ENCODE assay signal across 9 mouse cellular contexts in genomic region chr6:30805053-30805752, GRCm38 (mm10).
DNase-seq lines count a peak whose midpoint lies in the region; ATAC-seq lines count a peak whose summit lies in the region.
"Had no signal": no experiment of that assay in that cellular context is flagged by ENCODE, and none has a peak within 500 bp of the region (broad histone marks: within the 10 kb centered on the region; RNA-seq: fewer than 3 reads in every experiment).

No protein-coding gene starts in this region.

- no peak overlapping the region for H3K27ac ChIP-seq in lung, embryonic 16.5 days (ENCODE audit: low read length)
- H3K27ac ChIP-seq in hindbrain, embryonic 13.5 days = peak overlapping the region; percentile 4; the same call in 1 of the 2 replicates
- H3K27ac ChIP-seq in neural tube, embryonic 15.5 days (replicated peaks) = no peak overlapping the region
- H3K27ac ChIP-seq in intestine, embryonic 16.5 days (ENCODE audit: low read length) = no peak overlapping the region

- no peak overlapping the region for H3K4me2 ChIP-seq in lung, embryonic 16.5 days (ENCODE audit: low read depth, low read length)
- H3K4me2 ChIP-seq in hindbrain, embryonic 13.5 days = no peak overlapping the region
- H3K4me2 ChIP-seq in neural tube, embryonic 15.5 days = no peak overlapping the region
- no peak overlapping the region for H3K4me2 ChIP-seq in intestine, embryonic 16.5 days (ENCODE audit: low read depth, low read length)

- 0 out of 2 replicates have a peak, but pooled peaks have one; percentile 41 for ATAC-seq in lung, embryonic 16.5 days (ENCODE audit: low read depth)
- ATAC-seq in hindbrain, embryonic 13.5 days (ENCODE audit: low FRiP score) = no peak; the same call in 1 of the 2 replicates
- 0 out of 2 replicates have a peak, but pooled peaks have one; percentile 14 for ATAC-seq in neural tube, embryonic 15.5 days (ENCODE audit: low FRiP score)
- no peak for ATAC-seq in intestine, embryonic 16.5 days

- no peak overlapping the region for H3K9ac ChIP-seq in lung, embryonic 16.5 days (ENCODE audit: low read length)
- no peak overlapping the region for H3K9ac ChIP-seq in hindbrain, embryonic 13.5 days
- H3K9ac ChIP-seq in neural tube, embryonic 15.5 days (replicated peaks) = no peak overlapping the region
- no peak overlapping the region for H3K9ac ChIP-seq in intestine, embryonic 16.5 days (ENCODE audit: low read depth, low read length)

- H3K4me3 ChIP-seq in lung, embryonic 16.5 days (ENCODE audit: low read length) = no peak overlapping the region
- no peak overlapping the region for H3K4me3 ChIP-seq in hindbrain, embryonic 13.5 days
- no peak overlapping the region for H3K4me3 ChIP-seq in neural tube, embryonic 15.5 days (replicated peaks)
- H3K4me3 ChIP-seq in intestine, embryonic 16.5 days (ENCODE audit: low read length) = no peak overlapping the region
- H3K4me3 ChIP-seq: erythroblast, embryonic 14.5 days had no signal

- no peaks in the 10 kb centered on the region for H3K4me1 ChIP-seq in lung, embryonic 16.5 days (replicated peaks; ENCODE audit: control insufficient read depth, insufficient read depth, low read length)
- no peaks in the 10 kb centered on the region for H3K4me1 ChIP-seq in hindbrain, embryonic 13.5 days (replicated peaks)
- no peaks in the 10 kb centered on the region for H3K4me1 ChIP-seq in neural tube, embryonic 15.5 days
- no peaks in the 10 kb centered on the region for H3K4me1 ChIP-seq in intestine, embryonic 16.5 days (ENCODE audit: control insufficient read depth, insufficient read depth, low read length)

- peak; percentile 3 for DNase-seq in gastrocnemius, adult 18-20 months (ENCODE audit: low spot score)
- no peak for DNase-seq in gastrocnemius, postnatal 36 days
- DNase-seq in lung, postnatal 25 days (ENCODE audit: low spot score) = no peak
- no peak for DNase-seq in layer of hippocampus, adult 9-10 months (ENCODE audit: low spot score)

- no peaks in the 10 kb centered on the region for H3K9me3 ChIP-seq in lung, embryonic 16.5 days (ENCODE audit: control insufficient read depth, low read length)
- H3K9me3 ChIP-seq in hindbrain, embryonic 13.5 days = no peaks in the 10 kb centered on the region
- H3K9me3 ChIP-seq in neural tube, embryonic 15.5 days (replicated peaks) = no peaks in the 10 kb centered on the region
- H3K9me3 ChIP-seq in intestine, embryonic 16.5 days (ENCODE audit: control insufficient read depth, low read length) = no peaks in the 10 kb centered on the region

- H3K36me3 ChIP-seq in lung, embryonic 16.5 days (ENCODE audit: control insufficient read depth, insufficient read depth, low read length) = no peaks in the 10 kb centered on the region; the same call in 1 of the 2 replicates
- peaks cover 33% of the 10 kb centered on the region for H3K36me3 ChIP-seq in hindbrain, embryonic 13.5 days
- peaks cover 31% of the 10 kb centered on the region for H3K36me3 ChIP-seq in neural tube, embryonic 15.5 days
- no peaks in the 10 kb centered on the region; the same call in 1 of the 2 replicates for H3K36me3 ChIP-seq in intestine, embryonic 16.5 days (ENCODE audit: control insufficient read depth, insufficient read depth, low read length)

- no peaks in the 10 kb centered on the region for H3K27me3 ChIP-seq in lung, embryonic 16.5 days (ENCODE audit: control insufficient read depth, insufficient read depth, low read depth, low read length)
- H3K27me3 ChIP-seq in hindbrain, embryonic 13.5 days = no peaks in the 10 kb centered on the region
- no peaks in the 10 kb centered on the region for H3K27me3 ChIP-seq in neural tube, embryonic 15.5 days (replicated peaks)
- H3K27me3 ChIP-seq in intestine, embryonic 16.5 days (replicated peaks; ENCODE audit: control insufficient read depth, insufficient read depth, low read length) = no peaks in the 10 kb centered on the region

- 89% methylated on average over 5 of the region's 5 CpGs for WGBS in lung, embryonic 16.5 days
- 94% methylated on average over 5 of the region's 5 CpGs for WGBS in hindbrain, embryonic 13.5 days
- WGBS in neural tube, embryonic 15.5 days = 93% methylated on average over 5 of the region's 5 CpGs
- 91% methylated on average over 5 of the region's 5 CpGs for WGBS in intestine, embryonic 16.5 days

- intact Hi-C loops in gastrocnemius, postnatal 36 days (cut with DNase I) = no loop called here

Comparison
In these comparisons a context has a peak if more than half of its experiments do, and no peak if none do; other contexts are left out.
1. ATAC-seq: peak in lung, embryonic 16.5 days (single experiment) and neural tube, embryonic 15.5 days (single experiment); none in hindbrain, embryonic 13.5 days (single experiment) and intestine, embryonic 16.5 days (single experiment).